Mouse (Mus musculus) subcutaneous adipose tissue, adult 2 months (tissue): ENCODE measurements around the gene Smco4. TPM values are rescaled to one million over a fixed set of nuclear protein-coding genes. Genes with fewer than 3 reads are reported as not detected.

ENCODE experiments used
- polyA plus RNA-seq: library from polyadenylated mRNA; depleted of rRNA; stranded (reverse); fragments of >200 nt; gene quantifications from 2 replicates; pipeline ENCODE4 v1.2.3, GENCODE M21; 2012; ENCODE audit warnings: low replicate concordance; rRNA removed

The Smco4 gene
- polyA plus RNA-seq: 20.3 and 21.0 TPM in 2 replicates

GRCm38 (mm10) chr9:15493235-15493924, at the start of gene Smco4:
Gene Smco4 (plus strand): TSS chr9:15493432.

Other genes with a start within 250 kb of the Smco4 start
- gene Med17, start 213.5 kb upstream of the Smco4 start, polyA plus RNA-seq: 20.4 and 27.4 TPM in 2 replicates
- gene Taf1d, start 187.2 kb upstream of the Smco4 start, polyA plus RNA-seq: 9.1 and 27.6 TPM in 2 replicates
- gene 4931406C07Rik, start 187.0 kb upstream of the Smco4 start, polyA plus RNA-seq: 36.7 and 89.8 TPM in 2 replicates
- gene Cep295, start 135.6 kb upstream of the Smco4 start, polyA plus RNA-seq: 5.4 and 6.4 TPM in 2 replicates
- gene Deup1, start 134.5 kb downstream of the Smco4 start, polyA plus RNA-seq: 0.09 and 0.14 TPM in 2 replicates
- 9.5 and 15.0 TPM in 2 replicates for gene Slc36a4, start 216.3 kb downstream of the Smco4 start, polyA plus RNA-seq